Mouse (Mus musculus) liver, embryonic 14.5 days (tissue): ENCODE results near the gene Mon1a.

Source experiments
- CTCF ChIP-seq: IDR thresholded peaks from 2 replicates; pipeline ENCODE4 v1.5.1; 2016; ENCODE audit warnings: antibody characterized with exemption, low read depth, control low read depth
- EP300 ChIP-seq: IDR thresholded peaks from 2 replicates; pipeline ENCODE4 v1.6.1; 2016; ENCODE audit warnings: antibody characterized with exemption, low read depth

DNA sequence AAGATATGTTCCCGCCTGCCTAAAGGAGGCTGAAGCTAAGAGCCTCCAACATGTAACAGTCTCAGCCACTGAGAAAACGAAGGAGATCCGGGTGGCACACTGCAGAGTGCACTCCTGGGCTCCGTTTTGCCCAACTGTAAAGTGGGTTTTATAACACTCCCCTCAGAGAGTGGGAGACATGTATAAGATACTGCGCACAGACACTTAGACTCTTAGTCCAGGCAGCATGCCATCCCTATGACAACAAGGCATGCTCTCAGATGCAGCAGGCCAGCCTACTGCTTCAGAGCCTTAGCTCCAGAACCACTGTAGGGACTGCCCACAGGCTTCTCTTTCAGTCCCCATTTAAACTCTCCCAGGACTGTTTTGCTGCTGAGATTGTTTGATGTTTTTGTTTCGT, 30.9 kb downstream of the Mon1a start:
- TF ChIP-seq CTCF, result no peak
- TF ChIP-seq EP300, result no peak
